Mouse (Mus musculus): Measurements from ENCODE around the gene Ier3.

DNA sequence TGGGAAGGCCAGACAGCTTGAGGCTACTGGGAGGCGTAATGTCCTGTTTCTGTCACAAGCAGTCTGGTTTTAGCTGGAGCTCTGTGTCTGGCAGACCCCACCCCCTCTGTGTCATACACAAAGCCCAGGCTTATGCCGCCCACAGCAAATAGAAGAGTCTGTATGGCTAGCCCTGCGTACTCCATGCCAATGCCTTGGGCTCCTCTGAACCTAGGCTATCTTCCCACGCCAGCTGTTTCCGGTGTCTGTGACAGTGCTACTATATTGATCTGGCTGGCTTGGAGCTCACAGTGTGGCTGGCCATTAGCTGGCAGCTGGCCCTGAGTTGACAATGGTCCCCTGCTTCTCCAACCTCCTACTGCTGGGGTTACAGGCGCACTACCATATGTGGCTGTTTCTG is 37.5 kb upstream of the Ier3 start:
- no peak for TF ChIP-seq CTCF (IDR thresholded peaks at IDR 0.05)
- TF ChIP-seq EP300 (IDR thresholded peaks at IDR 0.05; ENCODE audit: insufficient read depth, low read depth, low read length): no peak

All from heart, adult 2 months (tissue).